Comparison of ENCODE assay signal across 9 mouse cellular contexts in the genomic region with DNA sequence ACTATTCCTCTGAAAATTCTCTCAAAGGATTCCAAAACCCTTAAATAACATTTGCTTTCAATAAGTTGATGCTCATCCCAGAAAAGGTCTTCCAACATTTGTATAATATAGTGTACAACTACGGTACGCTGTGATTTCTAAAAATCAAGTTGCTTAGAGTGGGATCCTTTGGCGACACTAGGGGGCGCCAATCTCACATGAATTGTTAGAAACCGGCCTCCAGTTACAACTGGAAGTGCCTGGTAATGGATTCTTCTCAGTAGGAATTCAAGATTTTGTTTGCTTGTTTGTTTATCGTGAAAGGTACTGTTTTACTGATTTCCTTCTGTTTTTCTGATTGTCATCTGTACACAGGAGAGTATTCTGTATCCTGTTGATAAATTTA. TPM values are rescaled to one million over a fixed set of nuclear protein-coding genes. Genes with fewer than 3 reads are reported as not detected.
DNase-seq lines count a peak whose midpoint lies in the region; TF ChIP-seq lines count a peak whose summit lies in the region.
"Had no signal": no experiment of that assay in that cellular context is flagged by ENCODE, and none has a peak within 500 bp of the region (broad histone marks: within the 10 kb centered on the region; RNA-seq: fewer than 3 reads in every experiment).

No protein-coding gene starts in this region.

- intact Hi-C loops in gastrocnemius, adult 2 months (cut with DNase I): loop anchor here (1.0 kb wide), 1 partner anchor 196 kb away; no protein-coding TSS in a partner anchor
- intact Hi-C loops in left cerebral cortex, postnatal 36 days (cut with DNase I): loop anchor here (2.0 kb wide), 1 partner anchor 196 kb away; no protein-coding TSS in a partner anchor

- 4% methylated on average over 6 of the region's 6 CpGs for WGBS in kidney, adult 2 months

- TF ChIP-seq CTCF in gastrocnemius, adult 2 months (IDR thresholded peaks at IDR 0.05): peak; percentile 86
- TF ChIP-seq CTCF in kidney, adult 2 months (conservative IDR thresholded peaks at IDR 0.05; ENCODE audit: insufficient read depth, insufficient read length, low read depth, low read length): peak; percentile 70

- DNase-seq in 416B (ENCODE audit: low read depth) (peak; percentile 81), R1 (ENCODE audit: low read depth, low spot score) (peak; percentile 69)
- peak; percentile 84 to 89 for DNase-seq in cerebellum, postnatal 14 days
- peak; percentile 75 for DNase-seq in gastrocnemius, adult 2 months
- peak; percentile 71 for DNase-seq in kidney, adult 2 months
- peak; percentile 49 to 62 for DNase-seq in left cerebral cortex, postnatal 36 days (ENCODE audit: low spot score in 2 of 2)
- DNase-seq in naive thymus-derived CD4-positive, alpha-beta T cell, adult 2 months (ENCODE audit: low read depth): peak; percentile 83
- DNase-seq in testis, postnatal 10 days (ENCODE audit: low spot score): peak; percentile 85

- H3K4me3 ChIP-seq in gastrocnemius, adult 2 months: peak overlapping the region; percentile 40
- H3K4me3 ChIP-seq in kidney, adult 2 months (ENCODE audit: insufficient read depth, low read depth, low read length): no peak overlapping the region

- H3K4me1 ChIP-seq in kidney, adult 2 months (ENCODE audit: control insufficient read depth, insufficient read depth, low read length): no peaks in the 10 kb centered on the region

- no peaks in the 10 kb centered on the region for H3K36me3 ChIP-seq in kidney, adult 2 months (ENCODE audit: control insufficient read depth, insufficient read depth, low read length)

- TF ChIP-seq POLR2A in kidney, adult 2 months (IDR thresholded peaks at IDR 0.05; ENCODE audit: low read depth, low read length): no peak

- no peak overlapping the region for H3K27ac ChIP-seq in gastrocnemius, adult 2 months
- no peak overlapping the region for H3K27ac ChIP-seq in kidney, adult 2 months (ENCODE audit: insufficient read depth, low read depth, low read length)

- H3K27me3 ChIP-seq in kidney, adult 2 months (replicated peaks; ENCODE audit: control insufficient read depth, insufficient read depth, low read length): no peaks in the 10 kb centered on the region

RNA-seq across cellular contexts. Expression of a gene that starts 13.7 kb away (rescaled TPM):
- not detected for total RNA-seq in gastrocnemius, adult 2 months (2021)
- not detected in 2 replicates for polyA plus RNA-seq in kidney, adult 2 months (2012; rRNA removed)
- under 1 TPM in 1 of 2 experiments, not detected in 1; 0.20 TPM for total RNA-seq in left cerebral cortex, postnatal 36 days (2021)
- polyA plus RNA-seq: stomach, embryonic 14.5 days had no signal

RNA-seq across cellular contexts. Expression of a gene that starts 50.7 kb away (rescaled TPM):
- 10 to 100 TPM; 11.6 to 15.2 TPM for total RNA-seq in gastrocnemius, adult 2 months (2021)
- 7.4 and 9.3 TPM in 2 replicates for polyA plus RNA-seq in kidney, adult 2 months (2012; rRNA removed)
- 10 to 100 TPM; 12.9 to 14.5 TPM for total RNA-seq in left cerebral cortex, postnatal 36 days (2021)

RNA-seq across cellular contexts. Expression of a gene that starts 57.1 kb away (rescaled TPM):
- total RNA-seq in gastrocnemius, adult 2 months (2021): not detected
- not detected in 2 replicates for polyA plus RNA-seq in kidney, adult 2 months (2012; rRNA removed)
- not detected for total RNA-seq in left cerebral cortex, postnatal 36 days (2021)
- polyA plus RNA-seq: stomach, embryonic 14.5 days had no signal
